ENCODE assay signal across 21 mouse cellular contexts in the genomic region with DNA sequence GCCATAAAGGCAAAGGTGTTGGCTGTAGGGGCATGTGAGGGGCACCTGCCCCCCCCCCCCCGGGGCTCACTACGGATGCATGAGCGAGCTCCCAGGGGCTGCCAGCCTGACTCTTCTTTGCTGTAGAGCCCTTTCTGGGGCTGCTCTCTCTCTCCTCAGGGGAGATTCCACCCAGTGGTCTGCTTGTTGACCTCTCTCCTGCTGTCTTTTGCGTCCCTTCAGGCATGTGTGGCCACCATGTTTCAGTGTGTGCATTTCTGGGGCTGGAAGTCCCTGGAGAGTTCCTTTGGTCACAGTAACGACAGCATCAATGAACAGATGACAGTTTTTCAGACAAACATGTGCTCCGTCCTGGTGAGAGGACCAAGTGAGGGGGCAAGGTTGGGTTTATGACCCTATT. TPM values are rescaled to one million over a fixed set of nuclear protein-coding genes. Genes with fewer than 3 reads are reported as not detected.
"Had no signal": no experiment of that assay in that cellular context is flagged by ENCODE, and none has a peak within 500 bp of the region (broad histone marks: within the 10 kb centered on the region; RNA-seq: fewer than 3 reads in every experiment).

No protein-coding gene starts in this region.

- H3K9ac ChIP-seq: kidney, embryonic 15.5 days; limb, embryonic 12.5 days; limb, embryonic 15.5 days; liver, embryonic 14.5 days; liver, postnatal 0 days; lung, embryonic 14.5 days had no signal

- H3K4me2 ChIP-seq: kidney, embryonic 15.5 days; limb, embryonic 12.5 days; limb, embryonic 15.5 days; liver, embryonic 11.5 days; lung, embryonic 14.5 days had no signal

- H3K27ac ChIP-seq: limb, embryonic 12.5 days; liver, embryonic 14.5 days; macrophage had no signal

- ATAC-seq: liver, postnatal 0 days had no signal

- DNase-seq: kidney, postnatal 14 days; liver, postnatal 0 days; midbrain, embryonic 14.5 days; right cerebral cortex, adult 18-20 months; right cerebral cortex, postnatal 14 days; right cerebral cortex, postnatal 4 days; thymus, adult 2 months had no signal

- H3K4me3 ChIP-seq: kidney, embryonic 15.5 days; limb, embryonic 12.5 days; limb, embryonic 15.5 days had no signal

- H3K27me3 ChIP-seq: kidney, embryonic 15.5 days; limb, embryonic 12.5 days; limb, embryonic 15.5 days had no signal

RNA-seq across cellular contexts. Expression of a gene that starts 19.1 kb away (rescaled TPM):
- polyA plus RNA-seq: kidney, adult 2 months; kidney, embryonic 15.5 days; limb, embryonic 12.5 days; limb, embryonic 15.5 days; liver, embryonic 11.5 days; liver, embryonic 14.5 days; liver, postnatal 0 days; lung, embryonic 14.5 days; lung, postnatal 0 days; macrophage; neural tube, embryonic 11.5 days; stomach, embryonic 14.5 days; urinary bladder, adult 2 months had no signal

RNA-seq across cellular contexts. Expression of a gene that starts 46.6 kb away (rescaled TPM):
- polyA plus RNA-seq: limb, embryonic 12.5 days; liver, embryonic 11.5 days; lung, embryonic 14.5 days; macrophage; midbrain, embryonic 14.5 days; midbrain, postnatal 0 days; neural tube, embryonic 11.5 days; neural tube, embryonic 14.5 days had no signal

RNA-seq across cellular contexts. Expression of a gene that starts 52.8 kb away (rescaled TPM):
- polyA plus RNA-seq: macrophage had no signal
